Mouse (Mus musculus) hindbrain, embryonic 11.5 days (tissue): ENCODE results near the gene N4bp2. TPM values are rescaled to one million over a fixed set of nuclear protein-coding genes. Genes with fewer than 3 reads are reported as not detected.

Experiments used
- ATAC-seq: fragments of 200-750 bp; cut with Nextera tagmentation; 2 replicates; pipeline ENCODE4 v1.8.0; 2017; ENCODE audit warnings: mild to moderate bottlenecking, moderate TSS enrichment, moderate library complexity; ENCODE audit not compliant: low FRiP score
- DNase-seq: peaks from one replicate; pipeline ENCODE4 v3.0.0-alpha.2; 2015; ENCODE audit warnings: low spot score
- H3K27ac ChIP-seq: fragments of 300-500 bp; sonication (generic); 2 replicates; pipeline ENCODE4 v1.5.1; 2014; ENCODE audit warnings: mild to moderate bottlenecking, low read depth, low read length
- H3K27me3 ChIP-seq: fragments of 300-500 bp; sonication (generic); 2 replicates; pipeline ENCODE4 v1.6.1; 2014; ENCODE audit warnings: mild to moderate bottlenecking, low read length, moderate library complexity, mixed read lengths; ENCODE audit not compliant: control insufficient read depth, insufficient read depth
- H3K36me3 ChIP-seq: fragments of 300-500 bp; sonication (generic); 2 replicates; pipeline ENCODE4 v1.6.1; 2014; ENCODE audit warnings: mild to moderate bottlenecking, low read length, moderate library complexity, mixed read lengths; ENCODE audit not compliant: control insufficient read depth, insufficient read depth
- H3K4me1 ChIP-seq: fragments of 300-500 bp; sonication (generic); replicated peaks from 2 replicates; pipeline ENCODE4 v1.6.1; 2014; ENCODE audit warnings: low read length, mixed read lengths; ENCODE audit not compliant: control insufficient read depth, insufficient read depth
- H3K4me2 ChIP-seq: fragments of 300-500 bp; sonication (generic); replicated peaks from 2 replicates; pipeline ENCODE4 v1.6.1; 2014; ENCODE audit warnings: mild to moderate bottlenecking, low read depth, low read length
- H3K4me3 ChIP-seq: fragments of 300-500 bp; sonication (generic); 2 replicates; pipeline ENCODE4 v1.5.1; 2014; ENCODE audit warnings: low read depth, low read length
- H3K9ac ChIP-seq: fragments of 300-500 bp; sonication (generic); 2 replicates; pipeline ENCODE4 v1.6.1; 2014; ENCODE audit warnings: low read depth, low read length
- H3K9me3 ChIP-seq: fragments of 300-500 bp; sonication (generic); 2 replicates; pipeline ENCODE4 v1.6.1; 2016; ENCODE audit warnings: low read length; ENCODE audit not compliant: control insufficient read depth
- WGBS: fragments of 180-500 bp; shearing (Covaris S2); extraction: QIAGEN DNeasy Blood & Tissue Kit; methylation state at CpG from one replicate; pipeline ENCODE4 v1.1.7; 2014; 5-methylcytosine and 5-hydroxymethylcytosine counted together
- polyA plus RNA-seq: library from polyadenylated mRNA; unstranded; fragments of >200 nt; fragmentation: Nextera tagmentation; extraction: Ambion mirVana; gene quantifications from 2 replicates; pipeline ENCODE4 v1.2.1, GENCODE M21; 2014

The N4bp2 gene
- polyA plus RNA-seq, 1 experiment from 2014 or later: 55.7 TPM

DNA sequence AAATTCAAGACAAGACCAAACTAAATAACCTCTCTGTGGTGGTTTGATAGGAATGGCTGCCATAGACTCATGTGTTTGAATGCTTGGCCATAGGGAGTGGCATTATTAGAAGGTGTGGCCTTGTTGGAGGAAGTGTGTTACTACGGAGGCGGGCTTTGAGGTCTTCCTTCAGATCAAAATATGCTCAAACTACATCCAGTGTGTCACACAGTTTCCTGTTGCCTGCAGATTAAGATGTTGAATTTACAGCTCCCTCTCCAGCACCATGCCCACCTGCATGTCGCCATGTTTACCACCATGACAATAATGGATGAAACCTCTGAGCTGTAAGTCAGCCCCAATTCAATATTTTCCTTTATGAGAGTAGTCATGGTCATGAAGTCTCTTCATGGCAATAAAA, 24.0 kb upstream of the N4bp2 start:
- Histone ChIP-seq H3K36me3 (no peaks in the 10 kb centered on the region), H3K27ac (no peak overlapping the region), H3K4me3 (no peak overlapping the region), H3K9me3 (no peaks in the 10 kb centered on the region), H3K4me1 (no peaks in the 10 kb centered on the region), H3K4me2 (no peak overlapping the region), H3K9ac (no peak overlapping the region), H3K27me3 (no peaks in the 10 kb centered on the region)
- WGBS: 95% methylated on average over 3 of the region's 3 CpGs
- ATAC-seq: no peak
- DNase-seq: no peak

DNA sequence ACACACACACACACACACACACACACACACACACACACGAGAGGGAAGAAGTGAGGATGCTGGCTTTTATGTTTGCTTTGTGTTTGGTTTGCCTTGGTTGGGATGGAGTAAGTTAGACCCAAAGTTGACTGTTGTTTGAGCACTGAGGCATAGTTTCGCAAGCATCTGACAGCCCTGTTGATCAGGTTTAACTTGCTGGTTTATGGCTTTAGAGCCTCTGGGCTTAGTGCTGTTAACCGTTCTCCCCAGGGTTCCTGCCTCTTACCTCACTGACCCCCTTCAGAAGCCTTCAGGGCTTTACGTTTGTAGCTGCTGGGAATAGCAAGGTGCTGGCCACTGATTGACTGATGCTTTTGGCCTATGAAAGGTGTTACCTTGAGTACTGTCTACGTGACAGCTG, 16.4 kb upstream of the N4bp2 start:
- ATAC-seq (no peak), DNase-seq (no peak)
- Histone ChIP-seq H3K27me3 (no peaks in the 10 kb centered on the region), H3K9me3 (no peaks in the 10 kb centered on the region), H3K9ac (no peak overlapping the region), H3K27ac (no peak overlapping the region), H3K4me1 (no peaks in the 10 kb centered on the region), H3K4me2 (no peak overlapping the region), H3K4me3 (no peak overlapping the region), H3K36me3 (no peaks in the 10 kb centered on the region)
- 90% methylated on average over 5 of the region's 5 CpGs for WGBS

- Histone ChIP-seq H3K9me3 (no peaks in the 10 kb centered on the region), H3K4me2 (no peak overlapping the region), H3K36me3 (no peaks in the 10 kb centered on the region), H3K27me3 (no peaks in the 10 kb centered on the region), H3K27ac (no peak overlapping the region), H3K4me3 (no peak overlapping the region), H3K4me1 (no peaks in the 10 kb centered on the region), H3K9ac (no peak overlapping the region)
- ATAC-seq: no peak
- WGBS: 47% methylated on average over 2 of the region's 2 CpGs
- DNase-seq: no peak
These were observed 14.9 kb upstream of the N4bp2 start for GRCm38 (mm10) chr5:65748386-65748785.

- Histone ChIP-seq H3K36me3 (no peaks in the 10 kb centered on the region), H3K9me3 (no peaks in the 10 kb centered on the region), H3K27me3 (no peaks in the 10 kb centered on the region), H3K4me1 (no peaks in the 10 kb centered on the region), H3K4me3 (no peak overlapping the region), H3K27ac (no peak overlapping the region), H3K4me2 (no peak overlapping the region), H3K9ac (no peak overlapping the region)
- DNase-seq: no peak
- no peak for ATAC-seq
These were observed 14.4 kb upstream of the N4bp2 start for GRCm38 (mm10) chr5:65748880-65749279.

- ATAC-seq (no peak), DNase-seq (no peak)
These were observed 11.3 kb upstream of the N4bp2 start for GRCm38 (mm10) chr5:65752021-65752420.

GRCm38 (mm10) chr5:65755859-65756258, 7.5 kb upstream of the N4bp2 start:
- no peaks in the 10 kb centered on the region for H3K36me3 ChIP-seq
- no peak for DNase-seq

More at GRCm38 (mm10) chr5:65752021-65752420, 11.3 kb upstream of the N4bp2 start:
- H3K4me1 ChIP-seq: no peaks in the 10 kb centered on the region
- H3K27ac ChIP-seq: no peak overlapping the region
- H3K4me2 ChIP-seq: no peak overlapping the region
- no peaks in the 10 kb centered on the region for H3K9me3 ChIP-seq
- H3K4me3 ChIP-seq: no peak overlapping the region
- H3K9ac ChIP-seq: no peak overlapping the region
- no peaks in the 10 kb centered on the region for H3K27me3 ChIP-seq
- H3K36me3 ChIP-seq: no peaks in the 10 kb centered on the region
- WGBS: 69% methylated on average over 4 of the region's 4 CpGs

DNA sequence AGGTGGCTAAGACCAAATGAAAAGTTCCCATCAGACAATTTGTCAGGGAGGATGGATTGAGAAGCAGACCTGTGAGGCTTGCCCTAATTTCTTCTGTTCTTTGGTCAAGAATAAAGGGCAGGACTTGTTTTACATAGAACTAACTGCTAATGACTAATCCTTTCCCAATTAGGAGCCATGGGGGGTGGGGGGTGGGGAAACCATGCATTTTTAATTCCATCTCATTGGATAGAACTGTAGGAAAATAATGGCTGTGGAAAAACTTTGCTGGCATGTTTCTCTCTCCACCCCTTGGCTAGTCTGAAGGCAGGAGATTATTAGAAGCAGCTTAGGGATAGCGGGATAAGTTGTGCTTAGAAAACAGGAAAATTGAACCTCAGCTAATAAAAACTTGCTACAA, 6.2 kb upstream of the N4bp2 start:
- no peak overlapping the region for H3K4me2 ChIP-seq
- ATAC-seq (no peak), DNase-seq (no peak)
- H3K4me1 ChIP-seq: no peaks in the 10 kb centered on the region
- no peak overlapping the region for H3K9ac ChIP-seq
- 100% methylated on average over 1 of the region's 1 CpGs for WGBS
- no peak overlapping the region for H3K4me3 ChIP-seq
- no peaks in the 10 kb centered on the region for H3K9me3 ChIP-seq
- H3K27me3 ChIP-seq: no peaks in the 10 kb centered on the region
- H3K27ac ChIP-seq: no peak overlapping the region
- no peaks in the 10 kb centered on the region for H3K36me3 ChIP-seq

More at GRCm38 (mm10) chr5:65755859-65756258, 7.5 kb upstream of the N4bp2 start:
- no peaks in the 10 kb centered on the region for H3K4me1 ChIP-seq
- H3K4me2 ChIP-seq: no peak overlapping the region
- H3K27me3 ChIP-seq: no peaks in the 10 kb centered on the region
- no peaks in the 10 kb centered on the region for H3K9me3 ChIP-seq
- H3K4me3 ChIP-seq: no peak overlapping the region
- 91% methylated on average over 5 of the region's 5 CpGs for WGBS
- no peak overlapping the region for H3K9ac ChIP-seq
- ATAC-seq: no peak
- H3K27ac ChIP-seq: no peak overlapping the region

GRCm38 (mm10) chr5:65760041-65760440, 3.3 kb upstream of the N4bp2 start:
- no peak for DNase-seq

GRCm38 (mm10) chr5:65760599-65760998, 2.7 kb upstream of the N4bp2 start:
- ATAC-seq (no peak), DNase-seq (no peak)
- H3K9me3 ChIP-seq: no peaks in the 10 kb centered on the region

More at GRCm38 (mm10) chr5:65760041-65760440, 3.3 kb upstream of the N4bp2 start:
- Histone ChIP-seq H3K27ac (no peak overlapping the region), H3K36me3 (no peaks in the 10 kb centered on the region), H3K9me3 (no peaks in the 10 kb centered on the region), H3K4me1 (no peaks in the 10 kb centered on the region), H3K4me3 (no peak overlapping the region), H3K27me3 (no peaks in the 10 kb centered on the region), H3K9ac (no peak overlapping the region), H3K4me2 (no peak overlapping the region)
- 87% methylated on average over 4 of the region's 4 CpGs for WGBS
- no peak for ATAC-seq

More at GRCm38 (mm10) chr5:65760599-65760998, 2.7 kb upstream of the N4bp2 start:
- Histone ChIP-seq H3K4me1 (no peaks in the 10 kb centered on the region), H3K27me3 (no peaks in the 10 kb centered on the region), H3K36me3 (no peaks in the 10 kb centered on the region), H3K4me3 (no peak overlapping the region), H3K27ac (no peak overlapping the region), H3K9ac (no peak overlapping the region), H3K4me2 (no peak overlapping the region)
- WGBS: 95% methylated on average over 2 of the region's 2 CpGs
